Mouse (Mus musculus) cerebellum, adult 9-10 months (tissue): ENCODE data around the gene Zc3h18.

Source experiments
- DNase-seq: peaks from one replicate; pipeline ENCODE4 v3.0.0; 2022

Gene Zc3h18

DNA sequence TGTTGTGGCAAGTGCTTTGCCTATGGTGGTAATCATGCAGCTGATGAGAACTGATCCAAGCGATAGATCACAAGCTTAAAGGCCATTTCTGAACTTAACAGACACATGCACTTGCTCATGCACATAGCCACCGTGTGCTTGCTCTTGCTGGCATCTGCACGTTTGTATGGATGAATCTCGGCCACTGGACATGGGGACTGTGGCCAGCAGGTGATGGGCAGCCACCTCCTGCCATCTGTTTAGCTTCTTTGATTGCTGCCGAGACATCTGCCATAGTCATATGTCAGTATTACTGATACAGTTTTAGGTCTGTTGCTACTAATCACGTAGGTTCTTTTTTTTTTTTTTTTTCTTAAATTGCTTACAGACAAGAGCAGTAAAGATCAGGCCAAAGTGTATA, 18.9 kb downstream of the Zc3h18 start:
- DNase-seq, result peak; percentile 80

DNA sequence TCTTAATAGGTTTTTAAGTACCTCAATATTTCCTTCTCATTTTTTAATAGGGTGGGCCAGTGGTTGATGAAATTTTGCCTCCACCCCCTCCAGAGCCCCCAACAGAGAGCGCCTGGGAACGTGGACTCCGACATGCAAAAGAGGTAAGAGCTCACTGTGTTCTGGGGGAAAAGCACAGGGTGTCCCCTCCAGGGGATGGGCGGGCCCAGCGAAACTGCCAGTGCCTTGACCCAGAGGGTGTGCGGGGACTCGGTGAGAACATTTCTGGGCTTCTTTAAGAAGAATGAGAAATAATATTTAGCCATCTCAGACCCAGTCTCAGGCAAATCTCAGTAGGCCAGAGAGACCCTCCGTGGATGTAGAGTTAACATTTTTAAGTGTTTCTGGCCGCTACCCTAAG, 21.8 kb downstream of the Zc3h18 start:
- no peak for DNase-seq

DNA sequence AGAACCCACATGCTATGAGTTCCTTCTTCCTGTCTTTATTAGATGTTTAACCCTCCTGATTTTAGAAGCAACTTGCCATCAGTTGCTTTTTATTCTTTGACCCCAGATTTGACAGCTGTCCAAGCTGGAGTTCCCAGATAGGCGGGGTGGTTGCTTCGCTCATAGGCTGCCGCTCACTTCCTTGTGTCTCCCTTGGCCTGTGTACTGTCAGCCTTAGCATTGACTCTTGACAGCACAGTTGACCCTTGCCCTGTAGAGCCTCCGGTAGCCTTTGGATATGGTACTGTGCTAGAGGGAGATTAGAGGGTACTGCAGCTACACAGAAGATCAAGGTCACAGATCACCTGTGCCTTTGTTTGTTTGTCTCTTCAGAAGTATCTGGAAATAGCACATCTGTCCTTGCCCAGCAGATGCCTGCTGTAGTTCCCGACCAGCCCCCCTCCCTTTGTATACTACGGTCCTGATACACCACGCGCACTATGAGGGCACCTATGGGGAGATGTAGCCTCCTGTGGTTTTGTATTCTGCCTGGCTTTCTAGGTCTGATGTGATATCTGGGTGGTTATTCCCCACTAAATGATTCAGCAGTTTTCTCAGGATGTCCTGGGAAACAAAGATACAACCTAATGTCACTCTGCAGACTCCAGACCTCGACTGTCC, 28.9 kb downstream of the Zc3h18 start:
- no peak for DNase-seq

DNA sequence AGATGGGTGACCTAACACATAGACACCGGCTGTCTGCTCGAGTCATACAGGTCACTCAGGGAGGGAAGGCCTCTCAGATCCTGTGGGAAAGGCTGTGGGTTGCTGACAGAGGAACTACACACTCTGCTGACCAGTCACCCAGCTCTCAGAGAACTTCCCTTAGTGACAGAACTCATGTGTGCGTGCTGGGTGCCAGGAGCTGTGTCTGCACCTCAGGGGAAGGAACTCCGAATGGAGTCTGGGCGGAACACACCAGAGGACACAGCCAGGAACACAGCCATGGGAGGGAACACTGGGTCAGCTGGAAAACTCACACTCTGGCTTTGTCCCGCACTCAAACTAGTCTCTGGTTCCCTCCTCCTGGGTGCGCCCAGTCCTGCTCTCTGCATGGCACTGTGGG, 31.3 kb downstream of the Zc3h18 start:
- DNase-seq, result no peak

DNA sequence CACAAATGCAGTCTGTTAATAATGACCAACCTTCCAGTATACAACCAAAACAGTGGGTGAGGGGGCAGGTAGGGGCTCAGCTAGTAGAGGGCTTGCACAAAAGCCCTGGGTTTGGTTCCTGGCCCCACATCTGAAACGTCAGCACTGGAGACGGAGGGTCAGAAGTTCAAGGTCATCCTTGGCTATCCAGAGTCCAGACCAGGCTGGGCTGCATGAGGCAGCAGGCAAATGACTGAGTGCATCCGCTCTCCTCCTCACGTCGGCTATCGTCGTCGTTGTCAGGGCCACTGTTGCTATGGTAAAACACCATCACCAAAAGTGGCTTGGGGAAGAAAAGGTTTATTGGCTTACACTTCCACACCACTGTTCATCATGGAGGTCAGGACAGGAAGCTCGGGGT, 37.9 kb downstream of the Zc3h18 start:
- no peak for DNase-seq

DNA sequence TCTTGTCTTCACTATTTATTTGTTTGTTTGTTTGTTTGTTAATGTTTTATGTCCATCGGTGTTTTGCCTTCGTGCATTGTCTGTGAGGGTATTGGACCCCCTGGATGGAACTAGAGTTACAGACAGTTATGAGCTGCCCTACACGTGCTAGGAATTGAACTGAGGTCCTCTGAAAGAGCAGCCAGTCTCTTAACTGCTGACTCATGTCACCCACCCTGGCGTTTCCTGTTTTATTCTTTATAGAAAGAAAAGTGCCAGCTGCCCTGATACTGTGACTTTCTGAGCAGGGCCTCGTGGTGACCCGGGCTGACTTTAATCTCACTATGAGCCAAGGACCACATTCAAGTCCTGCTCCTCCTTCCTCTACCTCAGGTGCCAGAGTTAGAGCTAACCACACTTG, 39.1 kb downstream of the Zc3h18 start:
- no peak for DNase-seq

DNA sequence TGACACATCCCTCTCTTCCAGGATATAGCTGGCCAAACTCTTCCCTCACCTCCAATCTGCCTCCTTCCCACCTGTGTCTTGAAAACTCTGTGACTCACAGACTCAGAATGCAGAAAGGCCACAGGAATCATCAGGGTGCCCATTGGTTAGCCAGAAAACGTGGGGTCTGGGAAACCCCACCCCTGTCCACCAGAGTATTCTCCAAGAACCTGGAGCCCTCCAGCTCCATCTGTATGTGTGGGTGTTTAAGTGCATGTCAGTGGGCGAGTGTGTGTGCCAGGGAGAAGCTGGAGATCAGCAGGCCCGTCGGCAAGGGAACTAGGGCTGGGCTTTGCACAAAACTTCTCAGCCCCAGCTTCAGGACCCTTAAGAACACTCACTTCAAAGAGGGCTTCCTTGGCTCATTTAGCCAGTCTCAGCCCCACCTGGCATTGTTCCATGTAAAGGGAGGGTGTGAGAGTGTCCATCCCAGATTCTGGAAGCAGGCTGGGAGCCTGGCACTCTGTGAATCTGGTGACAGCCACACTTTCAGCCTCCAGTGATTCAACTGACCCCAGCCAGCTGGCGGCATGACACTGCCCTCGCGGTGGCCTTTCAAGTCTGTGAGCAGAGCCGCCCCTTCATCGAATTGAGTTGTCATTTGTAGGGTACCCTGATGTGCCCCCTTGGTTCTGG, 43.6 kb downstream of the Zc3h18 start:
- DNase-seq, result no peak

DNA sequence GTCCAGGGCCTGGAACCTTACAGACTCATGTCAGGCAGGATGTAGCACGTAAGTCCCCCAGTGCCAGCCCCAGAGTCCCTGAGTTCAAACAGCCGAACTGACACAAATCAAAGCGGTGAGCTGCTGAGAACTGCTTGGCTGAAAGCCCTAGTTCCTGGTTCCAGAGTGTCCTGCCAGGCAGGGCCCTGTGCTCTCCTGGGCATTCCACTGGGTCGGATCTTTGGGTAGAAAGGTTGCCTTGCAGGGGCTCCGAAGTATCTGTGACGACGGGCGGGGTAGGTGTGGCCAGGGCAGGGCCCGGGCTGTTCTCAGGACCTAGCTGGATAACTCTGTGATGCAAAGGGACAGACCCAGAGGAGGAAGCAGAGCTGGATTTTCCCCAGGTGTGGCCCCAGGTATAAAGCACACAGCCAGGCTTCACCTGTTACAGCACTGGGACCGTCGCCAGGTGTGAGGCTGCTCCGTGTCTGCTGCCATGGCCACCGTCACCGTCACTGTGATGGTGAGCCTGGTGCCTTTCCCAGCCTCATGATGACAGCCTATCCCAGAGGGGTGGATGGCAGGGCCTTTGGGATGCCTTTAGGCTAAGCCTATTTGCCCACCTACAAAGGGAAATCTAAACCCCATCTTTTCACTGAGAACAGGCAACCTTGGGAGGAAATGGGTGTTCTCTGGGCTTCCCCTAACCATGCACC, 45.1 kb downstream of the Zc3h18 start, which contains the start of gene Il17c:
Gene Il17c, plus strand, starts transcription at position 645 of the 695 bp plus-strand sequence.
- DNase-seq, result no peak

DNA sequence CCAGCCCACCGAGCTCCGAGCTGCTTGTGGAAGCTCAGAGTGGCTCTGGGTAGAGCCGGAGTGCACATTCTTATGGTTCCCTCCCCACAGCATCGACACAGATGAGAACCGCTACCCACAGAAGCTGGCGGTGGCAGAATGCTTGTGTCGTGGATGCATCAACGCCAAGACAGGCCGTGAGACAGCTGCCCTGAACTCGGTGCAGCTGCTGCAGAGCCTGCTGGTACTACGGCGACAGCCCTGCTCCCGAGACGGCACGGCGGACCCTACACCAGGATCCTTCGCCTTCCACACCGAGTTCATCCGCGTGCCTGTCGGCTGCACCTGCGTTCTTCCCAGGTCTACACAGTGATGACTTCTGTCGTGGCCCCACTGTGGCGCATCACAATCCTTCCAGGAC, 46.8 kb downstream of the Zc3h18 start:
- no peak for DNase-seq

DNA sequence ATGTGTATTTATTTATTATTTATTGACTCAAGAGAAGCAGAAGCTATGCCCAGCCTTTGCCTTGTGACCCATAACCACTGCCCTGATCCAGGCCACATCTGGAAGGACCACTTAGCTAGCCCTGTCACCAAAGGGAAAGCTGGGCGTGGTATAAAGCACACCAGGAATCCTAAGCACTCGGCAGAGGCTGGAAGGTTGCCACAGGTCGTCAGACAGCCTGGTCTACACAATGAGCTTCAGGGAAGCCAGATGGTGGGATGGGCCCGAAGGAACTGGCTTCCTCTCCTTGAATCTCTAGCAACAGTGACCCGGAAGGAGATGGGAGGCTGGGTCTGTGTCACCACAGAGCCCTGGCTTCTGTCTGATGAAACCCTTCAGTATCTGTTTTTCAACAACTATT, 47.2 kb downstream of the Zc3h18 start:
- DNase-seq, result no peak

DNA sequence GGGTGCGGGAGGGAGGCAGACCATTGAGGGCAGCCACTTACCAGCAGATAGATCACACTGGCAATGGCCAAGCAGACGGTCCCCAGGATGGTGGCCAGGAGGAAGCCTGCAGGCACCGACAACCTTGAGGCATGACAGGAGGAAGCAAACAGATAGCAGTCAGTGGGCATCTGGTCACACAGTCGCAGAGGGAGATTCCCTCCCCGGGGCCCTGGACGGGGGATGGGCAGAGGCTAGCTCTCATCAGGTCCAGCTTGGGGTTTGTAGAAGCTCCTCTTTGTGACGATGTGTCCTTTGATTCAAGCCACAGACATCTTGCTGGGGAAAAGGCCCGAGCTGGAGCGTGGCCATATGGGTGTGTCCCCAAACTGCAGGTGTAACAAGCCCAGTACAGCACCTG, 49.7 kb downstream of the Zc3h18 start:
- DNase-seq, result no peak

DNA sequence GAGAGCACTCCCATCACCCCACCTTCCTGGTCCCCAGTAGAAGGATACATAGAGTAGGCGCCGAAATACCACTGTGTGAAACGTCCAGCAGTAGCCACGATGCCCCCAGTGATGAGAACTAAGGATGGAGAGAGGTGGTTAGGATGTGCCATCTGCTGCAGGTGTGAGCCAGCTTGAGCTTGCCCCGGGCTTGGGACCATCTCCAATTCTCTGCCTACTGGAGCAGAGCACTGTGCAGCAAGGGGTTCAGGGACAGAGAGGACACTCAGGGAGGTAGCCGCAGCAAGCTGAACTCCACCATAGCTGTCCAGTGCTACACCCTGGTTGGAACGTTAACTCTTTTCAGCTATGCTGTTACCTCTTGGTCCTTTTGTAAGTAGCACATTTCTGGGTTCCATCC, 51.2 kb downstream of the Zc3h18 start:
- no peak for DNase-seq

DNA sequence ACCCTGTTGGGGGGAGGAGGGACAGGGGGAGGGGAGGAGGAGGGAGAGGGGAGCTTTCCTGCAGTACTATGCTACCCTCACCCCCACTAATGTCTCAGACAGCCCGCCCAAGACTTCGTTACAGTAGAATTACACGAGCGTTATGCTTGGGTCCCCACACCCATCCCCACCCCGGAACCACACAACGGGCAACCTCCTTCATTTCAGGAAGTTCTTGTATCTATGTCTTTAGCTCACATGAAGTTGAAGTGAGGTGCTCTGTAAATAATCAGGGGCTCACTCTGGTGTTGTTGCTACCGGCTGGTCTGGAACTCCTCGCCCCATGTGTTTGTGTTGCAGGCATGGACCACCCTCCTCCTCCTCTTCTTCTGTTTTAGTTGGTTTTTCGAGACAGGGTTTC, 51.8 kb downstream of the Zc3h18 start:
- DNase-seq, result no peak

DNA sequence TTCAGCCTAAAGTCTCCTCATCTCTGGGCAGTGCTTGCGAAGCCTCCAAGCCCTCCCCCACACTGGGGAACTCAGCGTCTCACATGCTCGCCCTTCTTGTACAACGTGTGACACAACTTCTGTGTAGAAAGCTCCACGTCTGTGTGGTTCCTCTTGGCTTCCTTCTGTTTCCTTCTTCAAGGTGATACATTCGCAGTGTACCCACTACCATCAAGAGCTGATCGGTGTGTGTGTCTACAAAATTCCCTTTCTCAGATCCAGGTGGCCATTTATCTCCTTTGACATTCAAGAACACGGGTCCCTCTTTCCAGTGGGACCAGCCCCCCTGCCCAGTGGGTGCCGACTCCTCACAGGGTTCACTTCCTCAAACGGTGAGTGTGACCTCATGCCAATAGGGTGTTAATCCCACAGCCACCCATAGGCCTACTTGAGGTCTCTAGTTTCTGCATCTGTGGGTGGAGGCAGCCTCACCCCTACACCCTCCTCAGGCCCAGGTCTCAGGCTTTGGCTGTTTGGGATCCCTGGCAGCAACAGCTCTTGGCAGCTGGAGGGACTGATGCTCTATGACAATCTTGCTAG, 53.7 kb downstream of the Zc3h18 start:
- DNase-seq, result no peak

DNA sequence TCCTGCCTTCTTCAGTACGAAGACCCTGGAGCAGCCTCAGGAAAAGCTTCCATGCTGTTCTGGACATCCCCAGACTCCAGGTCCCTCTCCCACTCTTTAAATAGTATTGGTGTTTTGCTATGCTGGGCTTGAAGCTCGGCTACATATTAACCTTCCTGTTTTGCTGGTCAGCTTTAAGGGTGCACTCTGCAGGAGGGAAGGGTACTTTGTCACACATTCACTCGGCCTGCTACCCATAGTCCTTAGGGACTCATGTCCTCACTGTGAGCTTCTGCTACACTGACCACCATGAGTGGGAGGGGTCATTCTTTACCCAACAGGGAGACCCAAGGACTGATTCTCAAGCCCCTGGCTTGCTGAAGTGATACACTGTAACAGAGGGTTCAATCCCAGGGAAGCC, 54.2 kb downstream of the Zc3h18 start:
- no peak for DNase-seq

DNA sequence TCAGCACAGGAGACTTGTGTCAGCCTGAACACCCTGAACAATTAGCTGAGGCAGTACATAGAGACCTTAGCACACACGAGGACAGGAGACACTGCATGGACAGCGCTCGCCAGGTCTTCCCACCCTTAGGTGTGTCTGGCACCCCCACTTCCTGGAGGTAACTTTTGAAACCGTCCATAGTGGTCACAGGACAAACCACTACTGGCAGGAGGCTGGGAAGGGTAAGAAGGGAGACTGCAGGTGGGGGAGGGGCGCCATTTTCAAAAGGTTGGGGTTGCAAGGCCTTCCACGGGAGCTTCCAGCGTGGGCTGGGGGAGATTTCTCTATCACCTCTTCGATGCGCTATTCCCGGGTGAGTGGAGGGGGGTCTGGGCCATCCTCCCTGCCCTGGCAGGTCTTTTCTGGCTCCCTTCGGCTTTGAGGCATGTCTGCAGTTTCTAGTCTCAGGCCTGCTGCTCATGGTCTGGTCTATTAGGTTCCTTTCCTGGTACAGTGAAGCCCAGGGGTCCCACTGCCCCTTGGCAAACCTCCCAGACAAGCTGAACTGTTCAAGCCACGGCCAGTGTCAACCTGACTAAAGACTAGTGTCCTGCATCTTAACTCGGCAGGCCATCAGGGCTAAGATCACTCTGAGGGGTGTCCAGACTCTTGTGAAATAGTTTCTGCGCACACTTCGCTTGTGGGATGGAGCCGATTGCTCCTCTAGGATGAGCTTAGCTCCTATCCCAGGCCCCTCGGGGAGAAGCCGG, 55.5 kb downstream of the Zc3h18 start:
- no peak for DNase-seq

DNA sequence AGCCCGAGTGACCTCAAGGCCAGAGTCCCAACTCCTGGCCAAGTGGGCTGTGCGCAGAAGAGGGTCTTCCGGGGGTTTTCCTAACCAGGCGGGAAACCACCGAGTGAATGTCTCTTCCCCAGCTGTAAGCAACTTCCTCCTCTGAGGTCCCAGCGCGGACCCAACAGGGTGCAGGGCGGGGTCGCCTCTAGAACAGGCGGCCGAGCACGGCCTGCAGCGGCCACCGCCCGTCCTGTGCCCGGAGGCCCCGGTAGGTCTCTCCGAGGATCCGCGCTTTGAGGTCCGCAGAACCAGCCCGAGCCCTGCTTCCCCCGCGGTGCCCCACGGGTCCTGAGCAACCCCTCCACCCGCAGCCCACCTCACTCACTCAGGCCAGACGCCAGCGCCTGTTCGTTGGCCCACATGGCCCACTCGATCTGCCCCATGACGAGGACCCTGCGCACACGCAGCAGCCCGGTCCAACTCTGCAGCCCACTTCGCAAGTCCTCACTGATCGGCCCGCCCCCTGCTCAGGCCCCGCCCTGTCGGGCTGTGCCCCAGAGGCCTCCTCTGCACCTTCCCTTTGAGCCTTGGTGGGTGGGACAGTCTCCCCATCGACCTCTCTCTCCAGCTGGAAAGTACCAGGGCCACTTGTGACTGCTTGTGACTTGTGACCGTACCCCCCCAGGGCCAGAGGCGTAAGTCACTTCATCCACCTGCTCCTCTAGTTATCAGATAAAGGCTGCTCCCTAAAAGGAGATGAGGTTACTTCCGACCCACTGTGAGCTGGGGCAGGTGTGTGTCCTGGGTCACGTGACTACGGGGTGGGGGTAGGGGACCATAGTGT, 56.2 kb downstream of the Zc3h18 start, which contains the start of gene Cyba:
Gene Cyba, minus strand, starts transcription at position 488 of the 826 bp plus-strand sequence.
- DNase-seq, result no peak

DNA sequence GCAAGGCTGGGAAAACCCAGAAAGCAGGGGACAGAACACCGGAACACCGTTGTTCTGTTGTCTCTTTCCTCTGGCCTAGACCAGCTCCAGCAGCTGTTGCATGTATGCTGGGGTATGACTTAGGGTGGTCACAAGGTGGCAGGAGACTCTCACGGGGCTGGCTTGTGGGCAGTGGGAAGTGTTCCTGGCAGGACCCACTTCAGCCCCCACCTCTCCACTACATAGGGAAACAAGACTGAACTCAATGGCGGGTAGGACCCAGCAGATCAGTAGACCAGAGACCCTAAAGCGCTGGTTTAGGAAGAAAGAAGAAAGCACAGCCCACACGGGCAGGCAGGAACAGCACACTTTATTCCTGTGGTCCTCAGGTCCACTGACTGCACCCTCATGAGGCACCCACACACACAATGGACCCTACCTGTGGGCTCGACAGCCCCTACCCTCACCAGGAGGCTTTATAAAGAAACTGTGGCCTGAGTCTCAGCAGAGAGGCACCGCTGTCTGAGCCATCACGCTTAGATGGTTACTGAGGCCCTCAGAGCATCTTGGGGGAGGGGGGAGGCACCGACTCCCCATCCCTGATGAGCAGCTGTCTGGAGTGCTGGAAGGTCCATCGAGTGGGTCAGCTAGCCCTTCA, 57.0 kb downstream of the Zc3h18 start:
- DNase-seq, result no peak

DNA sequence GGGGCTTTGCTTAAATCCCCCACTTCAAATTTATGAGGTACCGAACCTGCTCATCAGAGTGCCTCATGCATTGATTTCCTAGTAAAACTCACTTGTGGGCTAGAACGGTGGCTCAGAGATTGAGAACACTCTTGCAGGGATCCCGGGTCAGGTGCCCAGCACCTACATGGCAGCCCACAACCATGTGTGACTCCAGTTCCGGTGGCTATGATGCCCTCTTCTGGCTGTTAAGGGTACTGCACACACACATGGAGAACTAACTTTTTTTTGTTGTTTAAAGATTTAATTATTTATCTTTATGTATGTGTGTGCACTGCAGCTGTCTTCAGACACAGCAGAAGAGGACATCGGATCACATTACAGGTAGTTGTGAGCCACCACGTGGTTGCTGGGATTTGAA, 59.0 kb downstream of the Zc3h18 start:
- DNase-seq, result no peak

DNA sequence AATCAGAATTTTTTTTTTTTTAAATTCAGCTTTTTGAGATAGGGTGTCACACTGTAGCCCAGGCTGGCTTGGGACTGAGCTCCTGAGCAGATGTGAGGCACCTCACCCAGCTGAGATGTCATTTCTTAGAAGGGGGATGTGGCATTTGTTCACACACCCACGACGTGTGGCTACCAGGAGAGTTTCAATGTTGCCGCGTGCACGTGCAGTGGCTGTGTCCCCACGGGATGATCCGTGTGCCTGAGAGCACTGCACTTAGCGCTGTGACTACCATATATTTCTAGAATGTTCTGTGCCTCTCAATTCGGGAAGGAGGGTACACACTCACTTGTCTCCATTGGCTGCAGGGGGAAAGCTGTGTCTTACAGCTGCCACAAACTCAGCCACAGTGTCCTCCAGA, 59.7 kb downstream of the Zc3h18 start:
- no peak for DNase-seq

DNA sequence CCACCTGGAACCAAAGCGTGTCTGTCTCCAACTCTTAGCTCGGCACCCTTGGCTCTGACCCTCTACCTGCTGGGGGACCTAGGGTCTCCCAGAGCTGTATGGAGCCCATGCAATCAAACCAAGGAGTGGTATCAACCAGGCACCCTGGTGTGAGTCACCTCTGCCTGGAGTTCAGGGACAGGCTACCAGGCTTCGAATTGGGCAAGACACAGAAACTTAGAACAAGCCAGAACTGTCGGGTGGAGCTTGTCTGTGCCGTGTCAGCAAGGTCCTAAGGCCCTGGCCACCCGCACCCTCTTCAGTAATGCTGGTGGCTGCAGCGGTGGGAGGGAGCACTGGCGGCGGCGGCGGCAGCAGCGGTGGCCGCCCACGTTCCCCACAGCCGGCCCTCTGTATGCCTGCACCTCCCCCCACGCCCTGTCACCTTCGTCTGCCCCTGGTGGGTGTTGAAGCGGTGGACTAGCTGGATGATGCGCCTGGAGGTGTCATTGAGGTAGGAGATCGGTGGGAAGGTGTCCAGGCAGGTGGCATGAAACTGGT, 60.2 kb downstream of the Zc3h18 start:
- DNase-seq, result no peak
